Mouse (Mus musculus) 3T3-L1 (cell line): ENCODE results near the gene Gm21117.
"Not testable (repeated sequence)": the region's sequence is repeated elsewhere in the genome, so short reads cannot be mapped to it uniquely, and the experiment has no call there.

Experiments
- DNase-seq: peaks from one replicate; pipeline ENCODE4 v3.0.0-alpha.2; 2015; ENCODE audit warnings: low read depth, low spot score

Gene Gm21117

DNA sequence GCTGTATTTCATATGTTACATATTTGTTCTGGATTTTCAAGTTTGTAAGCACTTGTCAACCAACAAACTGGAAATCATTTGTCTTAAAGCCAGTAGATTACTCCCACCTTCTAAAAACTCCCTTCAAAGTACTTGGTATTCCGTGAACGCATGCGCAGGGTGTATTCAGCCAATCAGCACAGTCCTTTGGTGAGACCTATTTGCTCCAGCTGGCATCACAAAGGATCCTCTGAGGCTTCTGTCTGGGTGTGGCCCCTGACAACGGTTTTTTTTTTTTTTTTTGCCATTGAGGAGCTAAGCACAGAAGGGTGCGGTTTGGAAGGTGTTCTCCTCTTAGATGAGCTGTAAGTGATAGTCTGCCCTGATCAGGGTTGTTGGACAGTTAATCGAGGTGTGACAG lies at the start of gene Gm21117:
Gm21117 (plus strand) TSS at position 301 of the 400 bp plus-strand sequence.
- DNase-seq, result not testable (repeated sequence)
